Mouse (Mus musculus): ENCODE results near the gene S100a14.

- TF ChIP-seq GATA1 (IDR thresholded peaks at IDR 0.05; ENCODE audit: borderline replicate concordance, low read length) (no peak), FLI1 (IDR thresholded peaks at IDR 0.05; ENCODE audit: low read length) (no peak)
Measured at GRCm38 (mm10) chr3:90509747-90510123, 16.9 kb upstream of the S100a14 start.

Data from megakaryocyte, embryonic 14.5 days (primary cell).